Mouse (Mus musculus): ENCODE measurements around the gene Ctr9. TPM values are rescaled to one million over a fixed set of nuclear protein-coding genes. Genes with fewer than 3 reads are reported as not detected.

The Ctr9 gene
- polyA plus RNA-seq, 1 experiment from 2014 or later, result 85.3 TPM

- 59% methylated on average over 5 of the region's 5 CpGs for WGBS
- H3K9me3 ChIP-seq (ENCODE audit: control insufficient read depth, low read length), result no peaks in the 10 kb centered on the region
- DNase-seq (ENCODE audit: low spot score) (no peak), ATAC-seq (replicated peaks; ENCODE audit: low FRiP score) (no peak)
- H3K27me3 ChIP-seq (ENCODE audit: control insufficient read depth, insufficient read depth, low read length), result no peaks in the 10 kb centered on the region
- no peaks in the 10 kb centered on the region for H3K4me1 ChIP-seq (replicated peaks; ENCODE audit: control insufficient read depth, insufficient read depth, low read length)
- no peak overlapping the region for H3K4me2 ChIP-seq (ENCODE audit: low read depth, low read length, severe bottlenecking)
- H3K36me3 ChIP-seq (ENCODE audit: control insufficient read depth, insufficient read depth, low read length), result no peaks in the 10 kb centered on the region
- no peak overlapping the region for H3K9ac ChIP-seq (ENCODE audit: low read length)
- no peak overlapping the region for H3K4me3 ChIP-seq (ENCODE audit: low read depth, low read length)
- H3K27ac ChIP-seq (ENCODE audit: low read depth, low read length), result no peak overlapping the region
These were observed 38.2 kb upstream of the Ctr9 start for GRCm38 (mm10) chr7:110990356-110991220.

- H3K36me3 ChIP-seq (ENCODE audit: control insufficient read depth, insufficient read depth, low read length), result no peaks in the 10 kb centered on the region
- no peaks in the 10 kb centered on the region for H3K27me3 ChIP-seq (ENCODE audit: control insufficient read depth, insufficient read depth, low read length)
- WGBS, result 28% methylated on average over 4 of the region's 4 CpGs
- no peaks in the 10 kb centered on the region for H3K4me1 ChIP-seq (replicated peaks; ENCODE audit: control insufficient read depth, insufficient read depth, low read length)
- H3K9me3 ChIP-seq (ENCODE audit: control insufficient read depth, low read length), result no peaks in the 10 kb centered on the region
- H3K9ac ChIP-seq (ENCODE audit: low read length), result no peak overlapping the region
- DNase-seq (ENCODE audit: low spot score) (no peak), ATAC-seq (replicated peaks; ENCODE audit: low FRiP score) (no peak)
- H3K4me3 ChIP-seq (ENCODE audit: low read depth, low read length), result no peak overlapping the region
- no peak overlapping the region for H3K27ac ChIP-seq (ENCODE audit: low read depth, low read length)
- no peak overlapping the region for H3K4me2 ChIP-seq (ENCODE audit: low read depth, low read length, severe bottlenecking)
These were observed 37.6 kb upstream of the Ctr9 start for GRCm38 (mm10) chr7:110991221-110991494.

- no peak overlapping the region for H3K27ac ChIP-seq (ENCODE audit: low read depth, low read length)
- H3K4me1 ChIP-seq (replicated peaks; ENCODE audit: control insufficient read depth, insufficient read depth, low read length), result no peaks in the 10 kb centered on the region
- no peak overlapping the region for H3K4me2 ChIP-seq (ENCODE audit: low read depth, low read length, severe bottlenecking)
- ATAC-seq (replicated peaks; ENCODE audit: low FRiP score) (no peak), DNase-seq (ENCODE audit: low spot score) (no peak)
- H3K4me3 ChIP-seq (ENCODE audit: low read depth, low read length), result no peak overlapping the region
- WGBS, result 87% methylated on average over 15 of the region's 15 CpGs
- no peaks in the 10 kb centered on the region for H3K36me3 ChIP-seq (ENCODE audit: control insufficient read depth, insufficient read depth, low read length)
- H3K9me3 ChIP-seq (ENCODE audit: control insufficient read depth, low read length), result no peaks in the 10 kb centered on the region
- no peak overlapping the region for H3K9ac ChIP-seq (ENCODE audit: low read length)
- H3K27me3 ChIP-seq (ENCODE audit: control insufficient read depth, insufficient read depth, low read length), result no peaks in the 10 kb centered on the region
These were observed 29.6 kb upstream of the Ctr9 start for GRCm38 (mm10) chr7:110998887-110999827.

GRCm38 (mm10) chr7:111004136-111004840, 24.5 kb upstream of the Ctr9 start:
- Histone ChIP-seq H3K4me1 (replicated peaks; ENCODE audit: control insufficient read depth, insufficient read depth, low read length) (no peaks in the 10 kb centered on the region), H3K27me3 (ENCODE audit: control insufficient read depth, insufficient read depth, low read length) (no peaks in the 10 kb centered on the region), H3K9ac (ENCODE audit: low read length) (no peak overlapping the region), H3K27ac (ENCODE audit: low read depth, low read length) (no peak overlapping the region), H3K36me3 (ENCODE audit: control insufficient read depth, insufficient read depth, low read length) (no peaks in the 10 kb centered on the region), H3K9me3 (ENCODE audit: control insufficient read depth, low read length) (no peaks in the 10 kb centered on the region), H3K4me3 (ENCODE audit: low read depth, low read length) (no peak overlapping the region), H3K4me2 (ENCODE audit: low read depth, low read length, severe bottlenecking) (no peak overlapping the region)
- DNase-seq (ENCODE audit: low spot score), result no peak
- WGBS, result 88% methylated on average over 3 of the region's 3 CpGs
- ATAC-seq (replicated peaks; ENCODE audit: low FRiP score), result no peak

GRCm38 (mm10) chr7:111014039-111014605, 14.6 kb upstream of the Ctr9 start:
- H3K27ac ChIP-seq (ENCODE audit: low read depth, low read length), result no peak overlapping the region
- H3K4me2 ChIP-seq (ENCODE audit: low read depth, low read length, severe bottlenecking), result no peak overlapping the region
- ATAC-seq (replicated peaks; ENCODE audit: low FRiP score) (no peak), DNase-seq (ENCODE audit: low spot score) (peak; percentile 40)
- 87% methylated on average over 7 of the region's 7 CpGs for WGBS
- no peak overlapping the region for H3K9ac ChIP-seq (ENCODE audit: low read length)
- H3K4me1 ChIP-seq (replicated peaks; ENCODE audit: control insufficient read depth, insufficient read depth, low read length), result no peaks in the 10 kb centered on the region
- no peaks in the 10 kb centered on the region for H3K27me3 ChIP-seq (ENCODE audit: control insufficient read depth, insufficient read depth, low read length)
- H3K4me3 ChIP-seq (ENCODE audit: low read depth, low read length), result no peak overlapping the region
- H3K9me3 ChIP-seq (ENCODE audit: control insufficient read depth, low read length), result no peaks in the 10 kb centered on the region
- no peaks in the 10 kb centered on the region for H3K36me3 ChIP-seq (ENCODE audit: control insufficient read depth, insufficient read depth, low read length)

GRCm38 (mm10) chr7:111014893-111015292, 13.9 kb upstream of the Ctr9 start:
- Histone ChIP-seq H3K4me2 (ENCODE audit: low read depth, low read length, severe bottlenecking) (no peak overlapping the region), H3K36me3 (ENCODE audit: control insufficient read depth, insufficient read depth, low read length) (no peaks in the 10 kb centered on the region), H3K9ac (ENCODE audit: low read length) (no peak overlapping the region), H3K27ac (ENCODE audit: low read depth, low read length) (no peak overlapping the region), H3K4me1 (replicated peaks; ENCODE audit: control insufficient read depth, insufficient read depth, low read length) (no peaks in the 10 kb centered on the region), H3K27me3 (ENCODE audit: control insufficient read depth, insufficient read depth, low read length) (no peaks in the 10 kb centered on the region), H3K9me3 (ENCODE audit: control insufficient read depth, low read length) (no peaks in the 10 kb centered on the region), H3K4me3 (ENCODE audit: low read depth, low read length) (no peak overlapping the region)
- 25% methylated on average over 5 of the region's 5 CpGs for WGBS
- ATAC-seq (replicated peaks; ENCODE audit: low FRiP score) (peak; percentile 71), DNase-seq (ENCODE audit: low spot score) (peak; percentile 94)

- Histone ChIP-seq H3K27me3 (ENCODE audit: control insufficient read depth, insufficient read depth, low read length) (no peaks in the 10 kb centered on the region), H3K4me3 (ENCODE audit: low read depth, low read length) (no peak overlapping the region), H3K9me3 (ENCODE audit: control insufficient read depth, low read length) (no peaks in the 10 kb centered on the region), H3K4me1 (replicated peaks; ENCODE audit: control insufficient read depth, insufficient read depth, low read length) (no peaks in the 10 kb centered on the region), H3K9ac (ENCODE audit: low read length) (no peak overlapping the region), H3K4me2 (ENCODE audit: low read depth, low read length, severe bottlenecking) (no peak overlapping the region), H3K36me3 (ENCODE audit: control insufficient read depth, insufficient read depth, low read length) (no peaks in the 10 kb centered on the region), H3K27ac (ENCODE audit: low read depth, low read length) (no peak overlapping the region)
- 83% methylated on average over 5 of the region's 5 CpGs for WGBS
- DNase-seq (ENCODE audit: low spot score) (peak; percentile 31), ATAC-seq (replicated peaks; ENCODE audit: low FRiP score) (no peak)
These were observed 13.0 kb upstream of the Ctr9 start for GRCm38 (mm10) chr7:111015731-111016130.

- no peak overlapping the region for H3K27ac ChIP-seq (ENCODE audit: low read depth, low read length)
- no peak for ATAC-seq (replicated peaks; ENCODE audit: low FRiP score)
- no peak for DNase-seq (ENCODE audit: low spot score)
- no peaks in the 10 kb centered on the region for H3K36me3 ChIP-seq (ENCODE audit: control insufficient read depth, insufficient read depth, low read length)
- H3K4me1 ChIP-seq (replicated peaks; ENCODE audit: control insufficient read depth, insufficient read depth, low read length), result no peaks in the 10 kb centered on the region
- no peak overlapping the region for H3K9ac ChIP-seq (ENCODE audit: low read length)
- H3K4me3 ChIP-seq (ENCODE audit: low read depth, low read length), result no peak overlapping the region
- WGBS, result 93% methylated on average over 3 of the region's 3 CpGs
- no peak overlapping the region for H3K4me2 ChIP-seq (ENCODE audit: low read depth, low read length, severe bottlenecking)
- no peaks in the 10 kb centered on the region for H3K9me3 ChIP-seq (ENCODE audit: control insufficient read depth, low read length)
- H3K27me3 ChIP-seq (ENCODE audit: control insufficient read depth, insufficient read depth, low read length), result no peaks in the 10 kb centered on the region
These were observed 11.8 kb upstream of the Ctr9 start for GRCm38 (mm10) chr7:111016921-111017320.
